Mouse (Mus musculus) embryo, embryonic 10 days (tissue): ENCODE results near the gene Kncn.

ENCODE experiments used
- DNase-seq: peaks from one replicate; pipeline ENCODE4 v3.0.0-alpha.2; 2015; ENCODE audit warnings: low spot score

Gene Kncn

DNA sequence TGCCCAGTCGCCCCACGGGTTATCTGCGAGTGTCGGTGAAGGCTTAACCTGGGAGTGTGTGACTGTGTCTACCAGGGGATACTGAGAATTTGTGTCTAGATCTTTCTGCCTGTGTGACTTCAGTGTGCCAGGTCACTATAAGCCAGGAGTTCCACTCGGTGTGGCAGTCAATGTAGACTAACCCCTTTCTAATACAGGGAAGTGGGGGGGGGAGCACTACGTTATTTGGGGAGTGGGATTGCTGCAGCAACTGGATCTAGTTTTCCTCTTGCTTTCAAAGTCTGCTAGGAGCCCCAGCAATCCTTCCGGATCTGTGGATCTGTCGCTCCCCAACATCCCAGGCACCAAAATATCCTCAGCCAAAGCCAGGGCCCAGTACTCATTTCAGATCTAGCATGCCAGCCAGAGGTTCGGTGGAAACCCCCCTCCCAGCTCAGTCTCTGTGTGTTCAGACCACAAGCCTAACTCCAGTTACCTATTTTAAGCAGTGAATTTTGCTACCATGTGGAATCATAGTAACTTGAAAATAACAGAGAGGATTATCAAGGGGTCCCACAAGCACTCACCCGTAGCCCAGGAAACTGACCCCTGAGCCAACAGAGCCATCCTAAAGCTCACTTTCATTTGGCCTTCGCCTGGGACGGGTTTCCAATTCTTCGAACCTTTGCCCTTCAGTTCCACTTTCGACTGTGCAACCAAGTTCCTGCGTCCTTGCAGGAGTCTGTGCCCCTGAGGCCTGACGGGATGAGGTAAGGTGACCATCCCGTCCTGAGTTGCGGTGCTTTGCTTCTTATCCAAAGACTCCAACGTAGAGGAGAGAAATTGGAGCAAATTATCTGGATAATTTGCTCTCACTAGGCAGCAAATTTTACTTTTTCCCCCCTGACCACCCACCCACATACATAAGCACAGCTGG lies 53.1 kb downstream of the Kncn start:
- DNase-seq: no peak

DNA sequence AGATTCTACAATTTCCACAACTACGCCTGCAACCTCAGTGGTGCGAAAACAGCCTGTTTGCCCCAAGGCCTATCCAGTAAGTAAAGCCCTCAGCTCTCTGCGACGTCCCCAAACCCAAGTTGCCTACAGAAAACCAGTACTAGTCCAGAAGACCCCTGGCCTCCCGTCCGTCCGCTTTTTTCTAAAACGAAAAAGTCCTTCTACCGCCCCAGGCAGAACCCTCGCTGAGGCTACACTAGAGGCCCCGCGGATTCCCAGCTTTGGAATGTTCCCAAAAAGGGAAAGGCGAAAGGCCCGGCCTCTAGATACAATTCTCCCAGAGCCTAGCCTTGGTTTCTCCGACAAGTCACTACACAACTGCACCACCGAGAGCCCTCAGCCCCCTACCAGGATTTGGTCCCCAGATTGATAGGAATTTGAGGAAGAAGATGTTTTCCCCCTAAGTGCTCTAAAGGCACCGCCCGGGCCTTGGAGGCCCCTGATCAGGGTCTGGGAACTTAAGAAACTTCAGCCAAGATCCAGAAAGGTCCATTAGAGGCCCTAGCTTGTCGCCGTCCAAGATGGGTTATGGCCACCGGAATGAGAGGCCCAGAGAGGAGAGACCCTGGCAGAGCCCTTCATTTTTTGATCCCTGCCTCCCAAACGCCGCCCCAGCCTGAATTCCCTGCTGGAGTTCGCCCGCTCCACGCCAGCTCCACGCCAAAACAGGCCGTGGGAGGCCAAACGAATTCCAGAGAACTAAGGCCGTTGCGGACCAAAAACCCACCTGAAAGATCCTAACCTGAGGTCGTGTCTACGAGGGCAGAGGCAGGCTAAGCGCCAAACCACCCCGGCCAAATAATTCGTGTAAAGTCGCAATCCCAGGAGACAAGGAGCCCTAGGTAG lies 54.3 kb downstream of the Kncn start:
- DNase-seq: no peak
